8 mouse cellular contexts compared by ENCODE assay signal in the genomic region with DNA sequence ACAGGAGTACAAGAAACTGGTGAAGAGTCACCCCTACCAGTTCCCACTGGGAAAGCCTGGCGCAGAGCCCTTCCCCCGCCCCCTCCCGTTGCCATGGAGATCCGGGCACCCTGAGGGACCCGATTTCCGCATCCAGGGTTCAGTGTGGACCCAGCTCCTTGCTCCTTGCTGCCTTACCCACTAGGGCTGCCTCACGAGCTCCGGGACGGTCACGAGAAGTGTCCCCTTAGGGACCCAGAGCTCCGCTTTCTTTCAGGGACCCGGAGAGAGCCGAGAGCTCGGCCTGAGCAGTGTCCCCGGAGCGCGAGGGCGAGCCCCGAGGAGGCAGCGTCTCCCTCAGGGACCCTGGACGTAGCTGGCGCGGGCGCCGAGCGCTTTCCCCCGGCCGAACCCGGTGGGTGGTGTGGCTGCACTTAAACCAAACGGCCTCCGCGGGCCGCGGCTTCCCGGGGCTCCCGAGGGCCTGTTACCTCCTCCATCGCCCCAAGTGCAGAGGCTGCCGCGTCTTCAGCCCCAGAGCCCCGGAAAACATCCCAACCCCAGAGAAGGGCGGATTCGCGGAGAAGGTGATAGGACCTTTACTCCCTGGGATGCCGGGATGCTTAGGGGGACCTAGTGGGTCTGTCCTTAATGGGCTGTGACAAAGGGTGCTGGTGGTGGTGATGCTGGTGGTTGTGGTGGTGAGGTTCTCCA. TPM values are rescaled to one million over a fixed set of nuclear protein-coding genes. Genes with fewer than 3 reads are reported as not detected.
DNase-seq lines count a peak whose midpoint lies in the region; ATAC-seq and TF ChIP-seq lines count a peak whose summit lies in the region.

A gene (plus strand): TSS at position 142 of the 693 bp plus-strand sequence.

- H3K9ac ChIP-seq in heart, embryonic 12.5 days, result peak within 1 kb of the TSS; percentile 49
- peak within 1 kb of the TSS; percentile 73 for H3K9ac ChIP-seq in kidney, embryonic 16.5 days (replicated peaks; ENCODE audit: low read length)
- H3K9ac ChIP-seq in liver, embryonic 11.5 days (ENCODE audit: low read depth, low read length), result no peak within 1 kb of the TSS
- H3K9ac ChIP-seq in stomach, postnatal 0 days (ENCODE audit: low read length), result peak within 1 kb of the TSS; percentile 68

- no peak for TF ChIP-seq CTCF in embryonic fibroblast, embryonic 13.5 days (IDR thresholded peaks at IDR 0.05; ENCODE audit: borderline replicate concordance, insufficient read depth, low read length)
- TF ChIP-seq CTCF in stomach, postnatal 0 days (IDR thresholded peaks at IDR 0.05; ENCODE audit: low read depth), result 0 out of 2 replicates have a peak, but pooled peaks have one; percentile 1

- no peak within 1 kb of the TSS for H3ac ChIP-seq in myocyte (ENCODE audit: control insufficient read depth, insufficient read length)

- H3K79me2 ChIP-seq in myocyte (ENCODE audit: control insufficient read depth, insufficient read depth), result no peaks in the 10 kb centered on the region

- peaks cover 20% of the 10 kb centered on the region for H3K27me3 ChIP-seq in heart, embryonic 12.5 days (replicated peaks)
- H3K27me3 ChIP-seq in kidney, embryonic 16.5 days (ENCODE audit: insufficient read depth, low read length), result no peaks in the 10 kb centered on the region
- peaks cover 18% of the 10 kb centered on the region for H3K27me3 ChIP-seq in liver, embryonic 11.5 days (replicated peaks; ENCODE audit: control insufficient read depth, insufficient read depth, low read length)
- no peaks in the 10 kb centered on the region for H3K27me3 ChIP-seq in myocyte (ENCODE audit: control insufficient read depth, insufficient read depth, insufficient read length)
- no peaks in the 10 kb centered on the region for H3K27me3 ChIP-seq in stomach, postnatal 0 days (ENCODE audit: control insufficient read depth, insufficient read depth, low read length)

- peak; percentile 15 for DNase-seq in 3134 (ENCODE audit: extremely low read depth, insufficient read length, low spot score)
- DNase-seq in adrenal gland, postnatal 4 days (ENCODE audit: low spot score in 2 of 2), result peak; percentile 49 to 55
- DNase-seq in liver, embryonic 11.5 days (ENCODE audit: low spot score), result peak; percentile 60
- DNase-seq in stomach, postnatal 0 days (ENCODE audit: low spot score), result peak; percentile 70

- peak within 1 kb of the TSS; percentile 82 for H3K4me2 ChIP-seq in heart, embryonic 12.5 days
- peak within 1 kb of the TSS; percentile 84 for H3K4me2 ChIP-seq in kidney, embryonic 16.5 days (replicated peaks; ENCODE audit: low read depth, low read length)
- H3K4me2 ChIP-seq in liver, embryonic 11.5 days, result peak within 1 kb of the TSS; percentile 76
- H3K4me2 ChIP-seq in myocyte (ENCODE audit: low read depth), result peak within 1 kb of the TSS; percentile 71
- peak within 1 kb of the TSS; percentile 90 for H3K4me2 ChIP-seq in stomach, postnatal 0 days (replicated peaks; ENCODE audit: low read depth)

- H3K9me3 ChIP-seq in heart, embryonic 12.5 days (replicated peaks), result no peaks in the 10 kb centered on the region
- H3K9me3 ChIP-seq in kidney, embryonic 16.5 days (ENCODE audit: low read length), result no peaks in the 10 kb centered on the region
- no peaks in the 10 kb centered on the region for H3K9me3 ChIP-seq in liver, embryonic 11.5 days (ENCODE audit: control insufficient read depth, low read length)
- H3K9me3 ChIP-seq in stomach, postnatal 0 days (ENCODE audit: control insufficient read depth, low read length), result no peaks in the 10 kb centered on the region

- peaks cover 3% of the 10 kb centered on the region; the same call in 1 of the 2 replicates for H3K4me1 ChIP-seq in embryonic fibroblast, embryonic 13.5 days (ENCODE audit: control insufficient read depth, insufficient read depth, low read length)
- H3K4me1 ChIP-seq in heart, embryonic 12.5 days (replicated peaks), result peaks cover 3% of the 10 kb centered on the region; the same call in 1 of the 2 replicates
- H3K4me1 ChIP-seq in kidney, embryonic 16.5 days (ENCODE audit: insufficient read depth, low read length), result peaks cover 3% of the 10 kb centered on the region; the same call in 1 of the 2 replicates
- no peaks in the 10 kb centered on the region; the same call in 1 of the 2 replicates for H3K4me1 ChIP-seq in liver, embryonic 11.5 days (replicated peaks; ENCODE audit: control insufficient read depth, insufficient read depth, low read length)
- H3K4me1 ChIP-seq in stomach, postnatal 0 days (replicated peaks; ENCODE audit: control insufficient read depth, insufficient read depth), result no peaks in the 10 kb centered on the region

- TF ChIP-seq EP300 in stomach, postnatal 0 days (optimal IDR thresholded peaks at IDR 0.05), result no peak

- whole genome bisulfite sequencing in heart, embryonic 12.5 days, result under 1% methylated on average over 44 of the region's 44 CpGs
- WGBS in kidney, embryonic 16.5 days, result 1% methylated on average over 43 of the region's 44 CpGs
- 2% methylated on average over 44 of the region's 44 CpGs for WGBS in liver, embryonic 11.5 days
- under 1% methylated on average over 44 of the region's 44 CpGs for WGBS in stomach, postnatal 0 days

- no peak within 1 kb of the TSS for H3K27ac ChIP-seq in embryonic fibroblast, embryonic 13.5 days (ENCODE audit: insufficient read depth, low read length)
- H3K27ac ChIP-seq in heart, embryonic 12.5 days (ENCODE audit: poor library complexity, severe bottlenecking), result no peak within 1 kb of the TSS
- no peak within 1 kb of the TSS for H3K27ac ChIP-seq in kidney, embryonic 16.5 days (ENCODE audit: low read length)
- no peak within 1 kb of the TSS for H3K27ac ChIP-seq in liver, embryonic 11.5 days (ENCODE audit: low read depth, low read length)
- H3K27ac ChIP-seq in stomach, postnatal 0 days (replicated peaks), result no peak within 1 kb of the TSS

- no peaks in the 10 kb centered on the region for H3K36me3 ChIP-seq in heart, embryonic 12.5 days
- no peaks in the 10 kb centered on the region for H3K36me3 ChIP-seq in kidney, embryonic 16.5 days (ENCODE audit: insufficient read depth, low read length)
- no peaks in the 10 kb centered on the region for H3K36me3 ChIP-seq in liver, embryonic 11.5 days (ENCODE audit: control insufficient read depth, insufficient read depth, low read length)
- no peaks in the 10 kb centered on the region for H3K36me3 ChIP-seq in myocyte (ENCODE audit: control insufficient read depth, insufficient read depth)
- H3K36me3 ChIP-seq in stomach, postnatal 0 days (ENCODE audit: control insufficient read depth, insufficient read depth, low read length), result no peaks in the 10 kb centered on the region

- H3K4me3 ChIP-seq in embryonic fibroblast, embryonic 13.5 days (ENCODE audit: insufficient read depth, low read length), result peak within 1 kb of the TSS; percentile 59
- peak within 1 kb of the TSS; percentile 61 for H3K4me3 ChIP-seq in heart, embryonic 12.5 days
- peak within 1 kb of the TSS; percentile 64 for H3K4me3 ChIP-seq in kidney, embryonic 16.5 days (ENCODE audit: low read length)
- peak within 1 kb of the TSS; percentile 53 for H3K4me3 ChIP-seq in liver, embryonic 11.5 days (ENCODE audit: low read depth, low read length)
- H3K4me3 ChIP-seq in myocyte, result peak within 1 kb of the TSS; percentile 20
- peak within 1 kb of the TSS; percentile 55 for H3K4me3 ChIP-seq in stomach, postnatal 0 days (ENCODE audit: low read depth, low read length)

- ATAC-seq in heart, embryonic 12.5 days (ENCODE audit: insufficient number of reproducible peaks, low FRiP score), result peak; percentile 61
- peak; percentile 86 for ATAC-seq in kidney, embryonic 16.5 days (ENCODE audit: low FRiP score, low TSS enrichment)
- ATAC-seq in liver, embryonic 11.5 days (replicated peaks; ENCODE audit: low FRiP score), result no peak
- ATAC-seq in stomach, postnatal 0 days (ENCODE audit: low FRiP score, low TSS enrichment), result peak; percentile 74

- peak; percentile 57; the same call in 1 of the 2 replicates for TF ChIP-seq POLR2A in embryonic fibroblast, embryonic 13.5 days (IDR thresholded peaks at IDR 0.05; ENCODE audit: low read depth, low read length)
- no peak for TF ChIP-seq POLR2A in myocyte (IDR thresholded peaks at IDR 0.05; ENCODE audit: insufficient read length, low read depth)

TF ChIP-seq in myocyte, 11 proteins besides CTCF, POLR2A, EP300 and RAD21:
- TF ChIP-seq MAX (IDR thresholded peaks at IDR 0.05; ENCODE audit: low read depth) (no peak), MYOD1 (IDR thresholded peaks at IDR 0.05; ENCODE audit: control insufficient read depth in 1 of 3, insufficient read length in 2 of 3, low read depth in 2 of 3) (no peak), CEBPB (IDR thresholded peaks at IDR 0.05; ENCODE audit: insufficient read depth, poor library complexity, severe bottlenecking) (no peak), REST (IDR thresholded peaks at IDR 0.05; ENCODE audit: insufficient read depth, insufficient read length) (no peak)
TF ChIP-seq in myocyte: peak in this region for 0.

RNA-seq across cellular contexts. Expression of the gene that starts here (rescaled TPM):
- 1 to 10 TPM in 1 of 2 experiments, under 1 TPM in 1; 0.99 to 1.1 TPM for total RNA-seq in adrenal gland, postnatal 4 days (2021)
- 1.7 and 1.8 TPM in 2 replicates for polyA plus RNA-seq in embryonic fibroblast, embryonic 13.5 days (2011; ENCODE audit: insufficient read length, low read depth, missing spikeins)
- polyA plus RNA-seq in heart, embryonic 12.5 days (2016; fragmentation: Nextera tagmentation; extraction: Ambion mirVana), result 0.05 and 0.17 TPM in 2 replicates
- 0.24 and 0.69 TPM in 2 replicates for polyA plus RNA-seq in kidney, embryonic 16.5 days (2015; fragmentation: Nextera tagmentation; extraction: Ambion mirVana)
- polyA plus RNA-seq in liver, embryonic 11.5 days (2014; fragmentation: Nextera tagmentation; extraction: Ambion mirVana), result not detected in 2 replicates
- polyA plus RNA-seq in myocyte (2012; fragmentation: generic; extraction: Trizol), result not detected
- 0.06 and 0.10 TPM in 2 replicates for polyA plus RNA-seq in stomach, postnatal 0 days (2015; fragmentation: Nextera tagmentation; extraction: Ambion mirVana)

Comparison
In these comparisons a context has a peak if more than half of its experiments do, and no peak if none do; other contexts are left out.
1. Peak in ATAC-seq, H3K4me3 ChIP-seq, H3K9ac ChIP-seq and H3K4me2 ChIP-seq in heart, embryonic 12.5 days; RNA of the gene not detected or under 1 TPM.
2. Peak in ATAC-seq, H3K4me3 ChIP-seq, H3K9ac ChIP-seq and H3K4me2 ChIP-seq in kidney, embryonic 16.5 days; RNA of the gene not detected or under 1 TPM.
3. Peak in DNase-seq, H3K4me3 ChIP-seq and H3K4me2 ChIP-seq in liver, embryonic 11.5 days; RNA of the gene not detected or under 1 TPM.
4. Peak in DNase-seq, ATAC-seq, H3K4me3 ChIP-seq, H3K9ac ChIP-seq and H3K4me2 ChIP-seq in stomach, postnatal 0 days; RNA of the gene not detected or under 1 TPM.
5. DNase-seq: peak in every context shown above with its lines; median percentile 70 in stomach, postnatal 0 days; 60 in liver, embryonic 11.5 days; 52 in adrenal gland, postnatal 4 days; 15 in 3134.